Mouse (Mus musculus): ENCODE data around the gene Bin2. TPM values are rescaled to one million over a fixed set of nuclear protein-coding genes. Genes with fewer than 3 reads are reported as not detected.

Bin2 gene
- polyA plus RNA-seq, 1 experiment: 114 TPM

- TF ChIP-seq POLR2A (IDR thresholded peaks at IDR 0.05; ENCODE audit: control insufficient read depth, extremely low read depth, insufficient read depth, low read length, poor library complexity) (no peak), CTCF (IDR thresholded peaks at IDR 0.05; ENCODE audit: borderline replicate concordance, control insufficient read depth, extremely low read depth, insufficient read depth, low read length, poor library complexity) (no peak)
- peaks cover 9% of the 10 kb centered on the region for H3K4me1 ChIP-seq (replicated peaks; ENCODE audit: control insufficient read depth, insufficient read depth, low read length)
- no peaks in the 10 kb centered on the region for H3K27me3 ChIP-seq (ENCODE audit: control insufficient read depth, insufficient read depth, low read length)
- H3K27ac ChIP-seq (ENCODE audit: control insufficient read depth, insufficient read depth, low read length): no peak overlapping the region
- H3K4me3 ChIP-seq (ENCODE audit: control insufficient read depth, insufficient read depth, low read length): no peak overlapping the region
- 43% methylated on average over 12 of the region's 12 CpGs for WGBS
- H3K36me3 ChIP-seq (ENCODE audit: control insufficient read depth, insufficient read depth, low read length): no peaks in the 10 kb centered on the region
- DNase-seq: no peak
Observed at GRCm38 (mm10) chr15:100673585-100674391, 4.4 kb upstream of the Bin2 start.

GRCm38 (mm10) chr15:100670833-100671232 is 1.5 kb upstream of the Bin2 start:
- Histone ChIP-seq H3K4me1 (replicated peaks; ENCODE audit: control insufficient read depth, insufficient read depth, low read length) (peaks cover 25% of the 10 kb centered on the region), H3K27ac (ENCODE audit: control insufficient read depth, insufficient read depth, low read length) (no peak overlapping the region), H3K27me3 (ENCODE audit: control insufficient read depth, insufficient read depth, low read length) (no peaks in the 10 kb centered on the region), H3K36me3 (ENCODE audit: control insufficient read depth, insufficient read depth, low read length) (no peaks in the 10 kb centered on the region), H3K4me3 (ENCODE audit: control insufficient read depth, insufficient read depth, low read length) (no peak overlapping the region)
- DNase-seq: no peak
- no peak for TF ChIP-seq CTCF (IDR thresholded peaks at IDR 0.05; ENCODE audit: borderline replicate concordance, control insufficient read depth, extremely low read depth, insufficient read depth, low read length, poor library complexity)
- 93% methylated on average over 5 of the region's 5 CpGs for WGBS

- DNase-seq: no peak
- 72% methylated on average over 8 of the region's 8 CpGs for WGBS
- no peak for TF ChIP-seq POLR2A (IDR thresholded peaks at IDR 0.05; ENCODE audit: control insufficient read depth, extremely low read depth, insufficient read depth, low read length, poor library complexity)
- TF ChIP-seq CTCF (IDR thresholded peaks at IDR 0.05; ENCODE audit: borderline replicate concordance, control insufficient read depth, extremely low read depth, insufficient read depth, low read length, poor library complexity): no peak
- Histone ChIP-seq H3K36me3 (ENCODE audit: control insufficient read depth, insufficient read depth, low read length) (no peaks in the 10 kb centered on the region), H3K27me3 (ENCODE audit: control insufficient read depth, insufficient read depth, low read length) (no peaks in the 10 kb centered on the region), H3K4me3 (ENCODE audit: control insufficient read depth, insufficient read depth, low read length) (no peak overlapping the region), H3K27ac (ENCODE audit: control insufficient read depth, insufficient read depth, low read length) (no peak overlapping the region), H3K4me1 (replicated peaks; ENCODE audit: control insufficient read depth, insufficient read depth, low read length) (peaks cover 32% of the 10 kb centered on the region)
Observed at GRCm38 (mm10) chr15:100670004-100670403, 651 bp upstream of the Bin2 start.

GRCm38 (mm10) chr15:100667871-100668545 is 1.3 kb downstream of the Bin2 start:
- H3K4me3 ChIP-seq (ENCODE audit: control insufficient read depth, insufficient read depth, low read length): peak overlapping the region; percentile 12; the same call in 1 of the 2 replicates
- H3K27me3 ChIP-seq (ENCODE audit: control insufficient read depth, insufficient read depth, low read length): no peaks in the 10 kb centered on the region
- no peaks in the 10 kb centered on the region for H3K36me3 ChIP-seq (ENCODE audit: control insufficient read depth, insufficient read depth, low read length)
- TF ChIP-seq POLR2A (IDR thresholded peaks at IDR 0.05; ENCODE audit: control insufficient read depth, extremely low read depth, insufficient read depth, low read length, poor library complexity): no peak
- no peak for TF ChIP-seq CTCF (IDR thresholded peaks at IDR 0.05; ENCODE audit: borderline replicate concordance, control insufficient read depth, extremely low read depth, insufficient read depth, low read length, poor library complexity)
- H3K27ac ChIP-seq (ENCODE audit: control insufficient read depth, insufficient read depth, low read length): peak overlapping the region; percentile 78
- DNase-seq: peak; percentile 59
- WGBS: 8% methylated on average over 5 of the region's 5 CpGs
- H3K4me1 ChIP-seq (replicated peaks; ENCODE audit: control insufficient read depth, insufficient read depth, low read length): peaks cover 38% of the 10 kb centered on the region

GRCm38 (mm10) chr15:100667420-100667819 is 1.9 kb downstream of the Bin2 start:
- H3K4me1 ChIP-seq (replicated peaks; ENCODE audit: control insufficient read depth, insufficient read depth, low read length): peaks cover 38% of the 10 kb centered on the region
- no peak for TF ChIP-seq POLR2A (IDR thresholded peaks at IDR 0.05; ENCODE audit: control insufficient read depth, extremely low read depth, insufficient read depth, low read length, poor library complexity)
- no peak for TF ChIP-seq CTCF (IDR thresholded peaks at IDR 0.05; ENCODE audit: borderline replicate concordance, control insufficient read depth, extremely low read depth, insufficient read depth, low read length, poor library complexity)
- DNase-seq: no peak
- no peaks in the 10 kb centered on the region for H3K27me3 ChIP-seq (ENCODE audit: control insufficient read depth, insufficient read depth, low read length)
- H3K36me3 ChIP-seq (ENCODE audit: control insufficient read depth, insufficient read depth, low read length): no peaks in the 10 kb centered on the region; the same call in 1 of the 2 replicates
- 10% methylated on average over 6 of the region's 6 CpGs for WGBS
- H3K27ac ChIP-seq (ENCODE audit: control insufficient read depth, insufficient read depth, low read length): peak overlapping the region; percentile 61
- peak overlapping the region; percentile 38 for H3K4me3 ChIP-seq (ENCODE audit: control insufficient read depth, insufficient read depth, low read length)

- 3% methylated on average over 12 of the region's 12 CpGs for WGBS
- peak overlapping the region; percentile 38 for H3K4me3 ChIP-seq (ENCODE audit: control insufficient read depth, insufficient read depth, low read length)
- peak; percentile 29 for DNase-seq
- H3K4me1 ChIP-seq (replicated peaks; ENCODE audit: control insufficient read depth, insufficient read depth, low read length): peaks cover 38% of the 10 kb centered on the region
- peak overlapping the region; percentile 36 for H3K27ac ChIP-seq (ENCODE audit: control insufficient read depth, insufficient read depth, low read length)
- no peaks in the 10 kb centered on the region for H3K27me3 ChIP-seq (ENCODE audit: control insufficient read depth, insufficient read depth, low read length)
- TF ChIP-seq POLR2A (IDR thresholded peaks at IDR 0.05; ENCODE audit: control insufficient read depth, extremely low read depth, insufficient read depth, low read length, poor library complexity) (no peak), CTCF (IDR thresholded peaks at IDR 0.05; ENCODE audit: borderline replicate concordance, control insufficient read depth, extremely low read depth, insufficient read depth, low read length, poor library complexity) (no peak)
- peaks cover 6% of the 10 kb centered on the region for H3K36me3 ChIP-seq (ENCODE audit: control insufficient read depth, insufficient read depth, low read length)
Observed at GRCm38 (mm10) chr15:100666851-100667250, 2.5 kb downstream of the Bin2 start.

All from thymus, adult 2 months (tissue).